Mouse (Mus musculus) liver, adult 2 months (tissue): ENCODE measurements around the gene Spg7. TPM values are rescaled to one million over a fixed set of nuclear protein-coding genes. Genes with fewer than 3 reads are reported as not detected.
"Not testable (repeated sequence)": the region's sequence is repeated elsewhere in the genome, so short reads cannot be mapped to it uniquely, and the experiment has no call there.

Experiments
- DNase-seq: peaks from one replicate; pipeline ENCODE4 v3.0.0-alpha.2; 2011; ENCODE audit warnings: low read depth, low spot score; ENCODE audit errors: extremely low read depth
- H3K27ac ChIP-seq: fragments of 200-500 bp; replicated peaks from 2 replicates; pipeline ENCODE4 v1.5.1; 2012; ENCODE audit warnings: low read depth, mild to moderate bottlenecking, control low read depth, inconsistent platforms, low read length; ENCODE audit not compliant: insufficient read depth
- H3K27me3 ChIP-seq: fragments of 200-500 bp; 2 replicates; pipeline ENCODE4 v1.6.1; 2012; ENCODE audit warnings: mild to moderate bottlenecking, moderate library complexity, low read length, inconsistent platforms; ENCODE audit not compliant: control insufficient read depth, insufficient read depth
- H3K36me3 ChIP-seq: fragments of 200-500 bp; 2 replicates; pipeline ENCODE4 v1.6.1; 2012; ENCODE audit warnings: low read length, inconsistent platforms; ENCODE audit not compliant: control insufficient read depth, insufficient read depth
- H3K4me1 ChIP-seq: fragments of 200-500 bp; 2 replicates; pipeline ENCODE4 v1.6.1; 2011; ENCODE audit warnings: low read length; ENCODE audit not compliant: control insufficient read depth, insufficient read depth
- H3K4me3 ChIP-seq: fragments of 200-500 bp; 2 replicates; pipeline ENCODE4 v1.5.1; 2011; ENCODE audit warnings: low read depth, mild to moderate bottlenecking, control low read depth, low read length, moderate library complexity; ENCODE audit not compliant: insufficient read depth
- H3K79me2 ChIP-seq: fragments of 200-500 bp; 2 replicates; pipeline ENCODE4 v1.6.1; 2012; ENCODE audit warnings: inconsistent platforms, mild to moderate bottlenecking, low read length, moderate library complexity; ENCODE audit not compliant: control insufficient read depth, insufficient read depth
- H3K9ac ChIP-seq: fragments of 200-500 bp; 2 replicates; pipeline ENCODE4 v1.6.1; 2012; ENCODE audit warnings: low read depth, mild to moderate bottlenecking, control low read depth, inconsistent platforms, low read length
- CTCF ChIP-seq: fragments of 200-500 bp; IDR thresholded peaks from 2 replicates; pipeline ENCODE4 v1.5.1; 2011; ENCODE audit warnings: low read depth, low read length, control low read depth
- POLR2A ChIP-seq: fragments of 200-500 bp; IDR thresholded peaks from 2 replicates; pipeline ENCODE4 v1.6.1; 2011; ENCODE audit warnings: low read length, control low read depth; ENCODE audit not compliant: insufficient read depth; ENCODE audit errors: extremely low read depth
- WGBS: fragments of 180-500 bp; shearing (Covaris S2); methylation state at CpG from one replicate; pipeline ENCODE4 v1.1.7; 2018; 5-methylcytosine and 5-hydroxymethylcytosine counted together
- polyA plus RNA-seq: library from polyadenylated mRNA; depleted of rRNA; stranded (reverse); fragments of >200 nt; gene quantifications from 2 replicates; pipeline ENCODE4 v1.2.3, GENCODE M21; 2012
- total RNA-seq: library from RNA; depleted of rRNA; stranded (reverse); fragments of >200 nt; gene quantifications from 2 replicates; pipeline ENCODE4 v1.2.3, GENCODE M21; 2014

Gene Spg7
- total and polyA plus RNA-seq, 2 experiments: 27.4 to 62.4 TPM

- TF ChIP-seq POLR2A (no peak), CTCF (no peak)
- Histone ChIP-seq H3K4me1 (peaks cover 37% of the 10 kb centered on the region), H3K79me2 (peaks cover 57% of the 10 kb centered on the region), H3K27ac (peak overlapping the region; percentile 61), H3K9ac (no peak overlapping the region), H3K36me3 (peaks cover 2% of the 10 kb centered on the region; the same call in 1 of the 2 replicates), H3K4me3 (no peak overlapping the region), H3K27me3 (no peaks in the 10 kb centered on the region)
- 35% methylated on average over 2 of the region's 2 CpGs for WGBS
- peak; percentile 79 for DNase-seq
Observed at GRCm38 (mm10) chr8:123020859-123021258, 41.9 kb upstream of the Spg7 start.

- Histone ChIP-seq H3K79me2 (peaks cover 57% of the 10 kb centered on the region), H3K4me1 (peaks cover 35% of the 10 kb centered on the region), H3K36me3 (peaks cover 2% of the 10 kb centered on the region; the same call in 1 of the 2 replicates), H3K9ac (no peak overlapping the region), H3K27me3 (no peaks in the 10 kb centered on the region), H3K27ac (peak overlapping the region; percentile 28), H3K4me3 (no peak overlapping the region)
- WGBS: 28% methylated on average over 1 of the region's 1 CpGs
- TF ChIP-seq POLR2A (no peak), CTCF (no peak)
- DNase-seq: peak; percentile 81
Observed at GRCm38 (mm10) chr8:123021259-123021658, 41.5 kb upstream of the Spg7 start.

GRCm38 (mm10) chr8:123022727-123023126, 40.0 kb upstream of the Spg7 start:
- Histone ChIP-seq H3K79me2 (peaks cover 55% of the 10 kb centered on the region), H3K36me3 (no peaks in the 10 kb centered on the region), H3K4me3 (no peak overlapping the region), H3K9ac (no peak overlapping the region), H3K4me1 (peaks cover 31% of the 10 kb centered on the region), H3K27me3 (no peaks in the 10 kb centered on the region), H3K27ac (peak overlapping the region; percentile 16; the same call in 1 of the 2 replicates)
- TF ChIP-seq POLR2A (no peak), CTCF (no peak)
- no peak for DNase-seq
- WGBS: 79% methylated on average over 3 of the region's 3 CpGs

- DNase-seq: peak; percentile 62
- H3K4me3 ChIP-seq: no peak overlapping the region
- peaks cover 55% of the 10 kb centered on the region for H3K79me2 ChIP-seq
- 95% methylated on average over 2 of the region's 2 CpGs for WGBS
- H3K27ac ChIP-seq: peak overlapping the region; percentile 29; the same call in 1 of the 2 replicates
- H3K27me3 ChIP-seq: no peaks in the 10 kb centered on the region
- H3K36me3 ChIP-seq: no peaks in the 10 kb centered on the region
- H3K4me1 ChIP-seq: peaks cover 20% of the 10 kb centered on the region
- no peak overlapping the region for H3K9ac ChIP-seq
- no peak for TF ChIP-seq POLR2A
- TF ChIP-seq CTCF: no peak
Observed at GRCm38 (mm10) chr8:123024226-123024625, 38.5 kb upstream of the Spg7 start.

- Histone ChIP-seq H3K9ac (no peak overlapping the region), H3K27me3 (no peaks in the 10 kb centered on the region), H3K4me1 (peaks cover 15% of the 10 kb centered on the region), H3K79me2 (peaks cover 58% of the 10 kb centered on the region), H3K27ac (0 out of 2 replicates have a peak overlapping the region, but pooled peaks have one; percentile 0), H3K36me3 (no peaks in the 10 kb centered on the region), H3K4me3 (no peak overlapping the region)
- DNase-seq: no peak
- no peak for TF ChIP-seq CTCF
- TF ChIP-seq POLR2A: no peak
- WGBS: 79% methylated on average over 3 of the region's 3 CpGs
Observed at GRCm38 (mm10) chr8:123025951-123026351, 36.8 kb upstream of the Spg7 start.

GRCm38 (mm10) chr8:123027786-123028185, 35.0 kb upstream of the Spg7 start:
- H3K4me3 ChIP-seq: no peak overlapping the region
- H3K27me3 ChIP-seq: no peaks in the 10 kb centered on the region
- DNase-seq: no peak
- H3K36me3 ChIP-seq: no peaks in the 10 kb centered on the region
- H3K9ac ChIP-seq: no peak overlapping the region
- peaks cover 23% of the 10 kb centered on the region for H3K4me1 ChIP-seq
- peaks cover 67% of the 10 kb centered on the region for H3K79me2 ChIP-seq
- WGBS: 88% methylated on average over 8 of the region's 8 CpGs
- TF ChIP-seq POLR2A (no peak), CTCF (no peak)
- no peak overlapping the region for H3K27ac ChIP-seq

GRCm38 (mm10) chr8:123030091-123030490, 32.7 kb upstream of the Spg7 start:
- H3K4me3 ChIP-seq, DNase-seq, H3K36me3 ChIP-seq, H3K27me3 ChIP-seq, H3K27ac ChIP-seq, H3K9ac ChIP-seq: not testable (repeated sequence)
- WGBS: 83% methylated on average over 4 of the region's 5 CpGs
- Histone ChIP-seq H3K79me2 (peaks cover 81% of the 10 kb centered on the region), H3K4me1 (peaks cover 25% of the 10 kb centered on the region)
